Mouse (Mus musculus) megakaryocyte, embryonic 14.5 days (primary cell): ENCODE results near the gene Tas1r1.

ENCODE experiments used
- FLI1 ChIP-seq: IDR thresholded peaks from 2 replicates; pipeline ENCODE4 v1.6.1; 2012; ENCODE audit warnings: low read length, inconsistent platforms, mixed read lengths
- GATA1 ChIP-seq: IDR thresholded peaks from 3 replicates; pipeline ENCODE4 v1.6.1; 2012; ENCODE audit warnings: mixed read lengths, low read length, inconsistent platforms, borderline replicate concordance

DNA sequence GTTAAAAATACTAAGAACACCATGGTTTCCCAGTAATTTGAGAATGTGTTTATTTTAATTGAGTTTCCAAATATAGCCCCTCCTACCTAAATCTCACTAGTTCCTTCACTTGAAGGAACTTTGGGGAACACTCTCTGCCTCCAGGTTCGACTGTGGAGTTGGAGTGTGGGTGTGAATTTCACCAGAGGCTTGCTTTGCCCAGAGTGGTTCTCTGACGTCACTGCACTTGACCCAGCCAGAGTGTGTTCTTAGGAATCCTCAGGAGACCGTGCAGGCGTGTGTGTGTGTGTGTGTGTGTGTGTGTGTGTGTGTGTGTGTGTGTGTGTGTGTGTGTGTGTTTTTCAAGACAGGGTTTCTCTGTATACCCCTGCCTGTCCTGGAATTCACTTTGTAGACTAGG lies 37.5 kb downstream of the Tas1r1 start:
- TF ChIP-seq GATA1 (no peak), FLI1 (no peak)
